Mouse (Mus musculus) cerebellum, adult 11-12 months (tissue): ENCODE data around the gene Dhx38.

Source experiments
- DNase-seq: peaks from one replicate; pipeline ENCODE4 v3.0.0; 2022

Dhx38 gene

GRCm38 (mm10) chr8:109565498-109566333, at the start of gene Dhx38, which contains the start of gene Txnl4b:
Gene Dhx38 (minus strand): TSS chr8:109565861.
Gene Txnl4b (plus strand): TSS chr8:109565892.
- peak; percentile 100 for DNase-seq

DNA sequence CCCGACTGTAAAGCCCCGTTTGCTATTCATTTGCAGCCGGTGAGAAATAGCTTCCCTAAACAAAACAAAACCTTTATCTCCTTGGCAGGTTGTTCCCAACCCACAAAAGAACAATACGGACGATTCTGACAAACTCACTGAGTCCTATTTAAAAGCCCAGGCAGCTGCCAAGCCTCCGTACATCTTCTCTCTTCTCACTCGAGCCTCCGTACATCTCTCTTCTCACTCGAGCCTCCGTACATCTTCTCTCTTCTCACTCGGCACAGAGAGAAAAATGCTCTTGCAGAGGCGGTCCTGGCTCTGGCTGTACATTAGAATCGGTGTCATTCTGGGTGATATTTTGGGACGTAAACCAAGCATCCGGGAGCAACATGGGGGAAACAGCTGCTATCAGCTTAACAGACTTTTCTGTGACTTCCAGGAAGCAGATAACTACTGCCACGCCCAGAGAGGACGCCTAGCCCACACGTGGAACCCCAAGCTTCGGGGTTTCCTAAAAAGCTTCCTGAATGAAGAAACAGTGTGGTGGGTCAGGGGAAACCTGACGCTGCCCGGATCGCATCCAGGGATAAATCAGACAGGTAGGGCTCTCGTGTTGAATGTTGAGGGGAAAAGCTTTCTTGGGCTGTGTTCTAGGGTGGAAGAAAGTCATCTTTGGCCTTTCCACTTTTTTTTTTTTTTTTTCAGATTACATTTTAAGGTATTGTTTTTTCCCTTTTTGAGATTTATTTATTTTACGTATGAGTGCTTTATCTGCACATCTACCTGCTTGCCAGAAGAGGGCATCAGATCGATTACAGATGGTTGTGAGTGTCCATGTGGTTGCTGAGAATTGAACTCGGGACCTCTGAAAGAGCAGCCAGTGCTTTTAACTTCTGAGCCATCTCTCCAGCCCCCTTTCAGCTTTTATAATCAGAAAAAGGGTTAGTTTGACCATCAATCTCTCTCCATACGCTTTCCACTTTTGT, 48.9 kb upstream of the Dhx38 start, which contains the start of gene Pkd1l3:
Pkd1l3 (plus strand) TSS at position 275 of the 968 bp plus-strand sequence.
- DNase-seq = no peak

DNA sequence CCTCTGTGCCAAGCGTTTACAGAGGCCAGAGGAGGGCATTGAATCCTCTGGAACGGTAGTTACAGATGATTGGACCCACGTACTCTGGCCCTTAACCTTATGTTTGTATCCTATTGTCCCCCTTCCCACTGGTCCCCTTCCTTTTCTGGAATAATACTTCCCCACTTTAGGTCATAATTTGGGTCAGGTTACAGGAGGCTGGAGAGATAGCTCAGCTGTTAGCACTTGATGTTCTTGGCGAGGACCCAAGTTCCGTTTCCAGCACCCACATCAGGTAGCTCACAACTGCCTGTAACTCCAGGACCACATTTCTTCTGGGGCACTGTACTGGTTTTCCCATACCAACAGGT, 43.5 kb upstream of the Dhx38 start:
- DNase-seq = peak; percentile 45

GRCm38 (mm10) chr8:109608271-109609152, 42.9 kb upstream of the Dhx38 start, which contains the start of gene Dhodh:
Gene Dhodh (minus strand): TSS chr8:109608673.
- peak; percentile 98 for DNase-seq

DNA sequence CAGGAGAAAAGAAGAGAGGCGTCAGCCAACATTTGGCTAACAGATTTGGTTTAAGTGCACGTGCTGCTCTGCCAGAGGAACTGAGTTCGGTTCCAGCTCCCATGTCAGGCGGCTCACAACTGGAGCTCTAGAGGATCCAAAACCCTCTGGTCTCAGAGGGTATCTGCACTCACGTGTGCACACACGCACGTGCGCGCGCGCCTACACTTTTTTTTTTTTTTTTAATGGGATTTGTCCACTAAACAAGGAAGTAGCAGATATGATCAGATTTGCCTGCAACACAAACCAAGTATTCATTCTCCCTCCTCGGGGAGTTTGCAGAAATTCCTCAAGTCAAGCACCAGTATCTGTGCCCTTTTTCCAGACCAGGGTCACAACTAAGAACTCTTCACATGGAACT, 42.0 kb upstream of the Dhx38 start:
- DNase-seq = peak; percentile 33

- DNase-seq = no peak
Measured at GRCm38 (mm10) chr8:109606725-109607124, 41.1 kb upstream of the Dhx38 start.

GRCm38 (mm10) chr8:109595854-109596253, 30.2 kb upstream of the Dhx38 start:
- DNase-seq = peak; percentile 11

GRCm38 (mm10) chr8:109593117-109593788, 27.6 kb upstream of the Dhx38 start:
- no peak for DNase-seq

DNA sequence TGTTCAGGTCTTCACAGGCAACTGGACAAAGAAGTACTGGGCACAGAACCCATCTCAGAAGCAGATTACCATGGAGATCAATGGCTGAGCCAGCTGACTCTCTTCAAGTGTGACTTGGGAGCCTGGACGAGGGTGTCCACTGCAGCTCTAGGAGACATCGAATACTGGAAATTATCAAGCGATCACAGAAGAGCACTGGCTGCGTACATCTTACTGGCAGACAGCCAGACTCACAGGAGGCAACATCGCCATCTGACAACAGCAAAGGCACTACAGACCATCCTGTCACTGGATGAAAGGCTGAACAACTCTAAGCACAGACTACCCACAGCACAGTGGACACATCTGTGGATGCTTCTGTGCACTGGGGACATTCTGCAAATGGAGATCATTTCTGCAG, 26.5 kb upstream of the Dhx38 start:
- DNase-seq = no peak

DNA sequence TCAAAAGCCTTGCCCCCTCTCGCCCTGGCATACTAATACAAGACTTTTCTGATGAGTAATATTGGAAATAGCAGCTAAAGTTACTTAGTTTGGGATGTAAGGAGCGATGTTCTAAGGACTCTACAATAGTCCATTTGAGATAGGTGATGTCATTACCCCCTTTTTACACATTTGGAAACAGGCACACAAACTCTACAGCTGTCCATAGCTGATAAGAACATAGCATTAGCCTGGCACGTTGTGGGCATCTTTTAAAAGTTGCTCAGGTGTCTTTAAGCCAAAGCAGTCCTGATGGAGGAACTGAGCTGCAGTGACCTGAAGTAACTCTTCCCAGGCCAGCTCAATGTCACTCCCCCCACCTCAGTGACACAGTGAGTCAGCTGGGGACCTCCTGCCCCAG, 25.7 kb upstream of the Dhx38 start:
- no peak for DNase-seq

GRCm38 (mm10) chr8:109590901-109591300, 25.2 kb upstream of the Dhx38 start:
- DNase-seq = no peak

DNA sequence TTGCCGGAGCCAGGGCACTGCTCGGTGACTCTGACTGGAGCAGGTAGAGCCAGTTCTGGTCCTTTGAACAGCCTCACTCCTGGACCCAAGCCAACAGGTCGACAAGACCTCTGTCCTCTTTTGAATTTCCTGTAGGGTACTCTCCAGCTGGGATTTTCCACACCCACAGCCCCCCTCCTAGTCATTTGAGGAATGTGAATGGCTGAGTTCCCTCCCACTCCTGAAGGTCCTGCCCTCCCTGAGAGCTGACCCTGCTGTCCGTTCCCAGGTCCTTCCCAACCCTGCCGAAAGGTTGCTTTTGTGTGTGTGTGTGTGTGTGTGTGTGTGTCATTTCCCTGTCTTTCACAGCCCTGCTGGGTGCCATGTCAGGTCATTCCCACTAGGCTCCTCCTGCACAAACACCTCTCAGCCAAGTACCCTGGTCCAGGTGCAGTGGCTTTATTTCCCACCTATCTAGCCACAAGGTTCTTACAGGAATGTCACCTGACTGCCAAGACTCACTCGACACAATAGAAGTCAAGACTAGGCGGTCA, 21.4 kb upstream of the Dhx38 start:
- no peak for DNase-seq

- no peak for DNase-seq
Measured at GRCm38 (mm10) chr8:109585652-109586051, 20.0 kb upstream of the Dhx38 start.

GRCm38 (mm10) chr8:109584830-109585229, 19.2 kb upstream of the Dhx38 start:
- DNase-seq = no peak

GRCm38 (mm10) chr8:109584293-109584692, 18.6 kb upstream of the Dhx38 start:
- no peak for DNase-seq

DNA sequence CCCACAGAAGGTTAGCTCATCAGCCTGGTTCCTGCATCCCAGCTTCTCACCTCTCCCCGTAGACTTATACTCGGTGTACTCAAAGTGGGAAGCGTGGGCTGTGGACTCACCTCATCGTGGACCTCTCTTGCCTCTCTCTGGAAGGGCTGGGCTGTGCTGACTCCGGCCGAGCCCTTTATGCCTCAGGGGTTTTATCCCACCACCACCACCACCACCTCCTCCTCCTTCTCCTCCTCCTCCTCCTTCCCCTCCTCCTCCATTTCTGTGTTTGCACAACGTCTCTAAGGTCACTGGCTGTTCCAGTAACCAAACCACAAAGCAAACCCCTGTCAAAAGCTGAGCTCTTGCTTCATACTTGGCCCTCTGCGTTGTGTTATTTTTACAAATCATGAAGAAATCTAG, 13.2 kb upstream of the Dhx38 start, which contains the start of gene Hp:
Hp (minus strand) TSS at position 273 of the 402 bp plus-strand sequence.
- no peak for DNase-seq

- DNase-seq = no peak
Measured at GRCm38 (mm10) chr8:109576311-109576710, 10.7 kb upstream of the Dhx38 start.

DNA sequence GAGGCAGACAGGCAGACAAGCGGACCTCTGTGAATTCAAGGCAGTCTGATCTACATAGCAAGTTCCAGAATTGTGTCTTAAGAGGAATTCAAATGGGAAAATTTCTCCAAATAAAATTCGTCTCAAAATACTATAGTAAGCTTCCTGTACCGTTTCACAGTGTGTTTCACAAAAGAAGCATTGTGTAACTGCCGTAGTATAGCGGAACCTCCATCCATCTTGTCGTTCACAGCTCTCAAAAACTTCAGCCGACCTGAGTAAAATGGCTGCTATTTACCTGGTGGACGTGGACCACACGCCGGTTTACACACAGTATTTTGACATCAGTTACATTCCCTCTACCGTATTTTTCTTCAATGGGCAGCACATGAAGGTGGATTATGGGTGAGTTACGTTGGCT, 5.5 kb upstream of the Dhx38 start:
- DNase-seq = no peak

GRCm38 (mm10) chr8:109564766-109565165, 895 bp downstream of the Dhx38 start:
- DNase-seq = no peak

GRCm38 (mm10) chr8:109563881-109564280, 1.8 kb downstream of the Dhx38 start:
- DNase-seq = no peak

DNA sequence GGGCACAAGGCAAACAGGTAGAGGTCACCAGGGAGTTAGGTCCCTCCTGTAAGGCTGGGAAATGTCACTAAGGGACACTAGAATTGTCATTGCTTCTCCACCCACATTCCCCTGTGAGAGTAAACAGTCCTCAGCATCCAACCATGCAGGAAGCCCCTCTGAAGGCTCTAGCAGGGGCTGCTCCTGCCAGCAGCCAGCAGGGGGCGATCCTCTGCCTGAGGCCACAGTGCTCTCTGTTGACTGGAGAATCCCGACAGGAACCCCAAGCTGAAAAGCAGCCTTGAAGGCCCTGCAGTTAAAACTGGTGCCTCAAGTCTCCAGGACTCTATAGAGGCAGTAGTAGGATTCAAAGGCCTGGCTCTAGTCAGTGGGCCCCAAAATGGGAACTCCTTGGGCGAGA, 14.0 kb downstream of the Dhx38 start:
- no peak for DNase-seq

DNA sequence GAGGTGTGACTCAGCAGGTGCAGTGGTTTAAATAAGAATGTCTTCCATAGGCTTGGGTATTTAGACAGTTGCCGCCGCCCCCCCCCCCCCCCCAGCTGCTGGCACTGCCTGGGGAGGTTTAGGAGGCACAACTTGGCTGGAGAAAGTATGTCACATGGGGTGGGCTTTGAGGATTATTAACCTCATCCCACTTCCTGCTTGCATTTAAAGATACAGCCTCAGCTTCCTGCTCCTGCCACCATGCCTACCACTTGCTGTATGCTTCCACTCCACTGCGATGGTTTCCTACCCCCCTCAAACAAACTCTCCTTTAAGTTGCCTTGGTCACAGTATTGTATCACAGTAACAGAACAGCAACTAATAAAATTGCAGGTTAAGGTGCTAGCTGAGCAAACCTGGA, 21.6 kb downstream of the Dhx38 start:
- DNase-seq = no peak
